Mouse (Mus musculus) intestine, embryonic 16.5 days (tissue): Measurements from ENCODE around the gene Tunar. TPM values are rescaled to one million over a fixed set of nuclear protein-coding genes. Genes with fewer than 3 reads are reported as not detected.

Source experiments
- ATAC-seq: fragments of 200-750 bp; cut with Nextera tagmentation; 2 replicates; pipeline ENCODE4 v1.8.0; 2017; ENCODE audit warnings: moderate TSS enrichment, moderate library complexity
- H3K27ac ChIP-seq: fragments of 300-500 bp; sonication (generic); 2 replicates; pipeline ENCODE4 v1.5.1; 2014; ENCODE audit warnings: mild to moderate bottlenecking, low read length
- H3K27me3 ChIP-seq: fragments of 300-500 bp; sonication (generic); replicated peaks from 2 replicates; pipeline ENCODE4 v1.6.1; 2014; ENCODE audit warnings: low read length, control low read depth, mixed read lengths; ENCODE audit not compliant: control insufficient read depth, insufficient read depth
- H3K36me3 ChIP-seq: fragments of 300-500 bp; sonication (generic); 2 replicates; pipeline ENCODE4 v1.6.1; 2014; ENCODE audit warnings: low read length, control low read depth; ENCODE audit not compliant: control insufficient read depth, insufficient read depth
- H3K4me1 ChIP-seq: fragments of 300-500 bp; sonication (generic); 2 replicates; pipeline ENCODE4 v1.6.1; 2014; ENCODE audit warnings: low read length, control low read depth, mixed read lengths; ENCODE audit not compliant: control insufficient read depth, insufficient read depth
- H3K4me2 ChIP-seq: fragments of 300-500 bp; sonication (generic); 2 replicates; pipeline ENCODE4 v1.6.1; 2014; ENCODE audit warnings: low read depth, low read length, control low read depth
- H3K4me3 ChIP-seq: fragments of 300-500 bp; sonication (generic); 2 replicates; pipeline ENCODE4 v1.5.1; 2014; ENCODE audit warnings: mild to moderate bottlenecking, low read length
- H3K9ac ChIP-seq: fragments of 300-500 bp; sonication (generic); 2 replicates; pipeline ENCODE4 v1.6.1; 2014; ENCODE audit warnings: low read depth, low read length
- H3K9me3 ChIP-seq: fragments of 300-500 bp; sonication (generic); 2 replicates; pipeline ENCODE4 v1.6.1; 2016; ENCODE audit warnings: low read length, control low read depth; ENCODE audit not compliant: control insufficient read depth
- WGBS: fragments of 180-500 bp; shearing (Covaris S2); extraction: QIAGEN DNeasy Blood & Tissue Kit; methylation state at CpG from one replicate; pipeline ENCODE4 v1.1.7; 2014; 5-methylcytosine and 5-hydroxymethylcytosine counted together
- polyA plus RNA-seq: library from polyadenylated mRNA; unstranded; fragments of >200 nt; fragmentation: Nextera tagmentation; extraction: Ambion mirVana; gene quantifications from 2 replicates; pipeline ENCODE4 v1.2.1, GENCODE M21; 2015

Gene Tunar
- polyA plus RNA-seq, 1 experiment from 2014 or later, result 0.15 TPM

GRCm38 (mm10) chr12:105431872-105432271, 98.2 kb downstream of the Tunar start:
- no peaks in the 10 kb centered on the region for H3K36me3 ChIP-seq
- H3K27me3 ChIP-seq, result no peaks in the 10 kb centered on the region
- H3K27ac ChIP-seq, result no peak overlapping the region
- ATAC-seq, result no peak
- WGBS, result 43% methylated on average over 3 of the region's 3 CpGs
- H3K4me1 ChIP-seq, result no peaks in the 10 kb centered on the region
- H3K4me2 ChIP-seq, result no peak overlapping the region
- H3K9me3 ChIP-seq, result no peaks in the 10 kb centered on the region
- H3K9ac ChIP-seq, result no peak overlapping the region
- H3K4me3 ChIP-seq, result no peak overlapping the region

DNA sequence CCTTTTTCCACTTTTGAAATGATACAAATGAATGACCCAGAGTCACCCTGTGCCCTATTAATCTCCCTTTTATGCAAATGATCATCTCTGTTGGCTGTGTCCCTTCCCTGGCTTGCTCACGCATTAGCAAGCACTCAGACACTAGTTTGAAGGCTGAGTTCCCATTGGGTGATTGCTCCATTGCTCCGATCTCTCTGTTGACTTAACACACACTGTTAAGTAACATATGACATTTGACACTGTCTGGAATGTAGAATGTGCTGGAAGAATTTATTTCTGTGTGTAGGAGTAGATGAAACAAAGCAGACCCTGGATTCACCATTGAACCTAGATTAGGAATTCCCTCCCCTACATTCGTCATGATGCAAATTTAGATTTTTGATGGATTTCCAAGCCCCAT, 99.1 kb downstream of the Tunar start:
- Histone ChIP-seq H3K9me3 (no peaks in the 10 kb centered on the region), H3K9ac (no peak overlapping the region), H3K4me3 (no peak overlapping the region), H3K27me3 (no peaks in the 10 kb centered on the region), H3K4me2 (no peak overlapping the region), H3K4me1 (no peaks in the 10 kb centered on the region), H3K27ac (no peak overlapping the region), H3K36me3 (no peaks in the 10 kb centered on the region)
- 47% methylated on average over 3 of the region's 3 CpGs for WGBS
- ATAC-seq, result no peak

Other genes with a start within 250 kb of the Tunar start
- gene Tcl1b2, start 187.9 kb upstream of the Tunar start, polyA plus RNA-seq, result not detected in 2 replicates
- gene Tcl1b1, start 174.2 kb upstream of the Tunar start, polyA plus RNA-seq, result not detected in 2 replicates
- gene Tcl1b5, start 157.5 kb upstream of the Tunar start, polyA plus RNA-seq, result not detected in 2 replicates
- not detected in 2 replicates for gene Tcl1b3, start 142.8 kb upstream of the Tunar start, polyA plus RNA-seq
- gene Tcl1b4, start 131.9 kb upstream of the Tunar start, polyA plus RNA-seq, result not detected in 2 replicates
- not detected in 2 replicates for gene Tcl1, start 111.1 kb upstream of the Tunar start, polyA plus RNA-seq
- 0.62 and 0.84 TPM in 2 replicates for gene D430019H16Rik, start 120.0 kb downstream of the Tunar start, polyA plus RNA-seq
- gene Bdkrb2, start 229.4 kb downstream of the Tunar start, polyA plus RNA-seq, result 5.3 and 5.8 TPM in 2 replicates